Mouse (Mus musculus) liver, embryonic 18 days (tissue): ENCODE results near the gene Igf1r. TPM values are rescaled to one million over a fixed set of nuclear protein-coding genes. Genes with fewer than 3 reads are reported as not detected.

Experiments
- polyA plus RNA-seq: library from polyadenylated mRNA; depleted of rRNA; stranded (reverse); fragments of >200 nt; gene quantifications from 2 replicates; pipeline ENCODE4 v1.2.3, GENCODE M21; 2012; rRNA removed

Gene Igf1r
- 1.7 and 2.5 TPM in 2 replicates for polyA plus RNA-seq

DNA sequence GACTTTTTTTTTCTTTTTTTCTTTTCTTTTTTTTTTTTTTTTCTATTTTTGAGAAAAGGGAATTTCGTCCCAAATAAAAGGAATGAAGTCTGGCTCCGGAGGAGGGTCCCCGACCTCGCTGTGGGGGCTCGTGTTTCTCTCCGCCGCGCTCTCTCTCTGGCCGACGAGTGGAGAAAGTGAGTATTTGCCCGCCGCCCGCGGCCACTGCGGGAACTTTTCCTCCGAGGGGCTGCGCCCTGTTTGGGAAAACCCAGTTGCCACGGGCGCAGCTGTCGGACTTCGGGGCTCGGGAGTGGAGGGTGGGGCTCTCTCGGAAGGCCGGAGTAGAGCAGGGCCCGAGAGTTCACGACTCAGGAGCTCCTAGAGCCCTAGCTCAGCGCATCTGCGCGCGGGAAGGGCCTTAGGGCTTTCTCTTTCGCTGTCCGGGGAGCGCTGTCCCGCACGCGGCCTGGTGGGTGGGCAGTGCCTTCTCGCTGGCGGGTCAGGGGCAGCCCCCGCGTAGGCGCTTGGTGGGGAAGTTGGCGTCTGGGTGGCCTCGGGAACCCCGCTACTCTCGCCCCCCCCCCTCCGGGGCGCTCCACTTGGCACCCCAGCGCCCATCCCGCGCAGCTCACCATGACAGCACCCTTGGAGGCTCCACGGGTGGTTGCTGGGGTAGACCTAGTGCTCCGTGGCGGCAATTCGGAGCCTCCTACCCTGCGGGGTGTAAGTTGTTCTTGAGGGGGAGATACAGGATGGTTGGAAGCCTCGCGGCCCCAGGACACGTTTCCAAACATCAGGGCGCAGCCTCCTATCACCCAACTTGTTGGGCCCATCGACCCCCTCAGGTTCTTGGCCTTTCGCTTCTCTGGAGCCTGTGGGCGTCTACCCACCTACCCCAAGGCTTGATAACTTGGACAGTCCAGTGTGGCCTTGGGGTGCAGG is at the start of gene Igf1r:
Igf1r (plus strand) TSS at position 51 of the 924 bp plus-strand sequence.

DNA sequence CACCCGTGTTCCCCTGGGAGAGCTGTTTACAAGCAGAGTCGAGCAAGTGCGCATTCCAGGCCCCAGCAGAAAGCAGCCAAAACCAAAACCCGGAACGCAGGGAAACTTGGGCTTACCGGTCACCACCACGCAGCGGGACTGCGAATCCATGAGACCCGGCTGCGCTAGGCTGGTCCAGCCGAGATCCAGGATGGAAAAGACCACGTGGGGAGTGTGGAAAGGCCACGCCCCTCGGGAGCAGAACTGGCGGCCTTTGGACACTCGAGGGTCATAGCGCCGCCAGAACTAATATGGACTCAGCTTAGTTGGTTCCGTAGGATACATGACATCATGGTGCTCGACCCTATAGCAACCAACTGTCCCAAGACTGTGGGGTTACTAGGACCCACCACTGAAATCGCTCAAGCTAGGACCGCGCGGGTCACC is 311.4 kb downstream of the Igf1r start, which contains the start of gene Pgpep1l:
Pgpep1l (minus strand) TSS at position 206 of the 426 bp plus-strand sequence.

DNA sequence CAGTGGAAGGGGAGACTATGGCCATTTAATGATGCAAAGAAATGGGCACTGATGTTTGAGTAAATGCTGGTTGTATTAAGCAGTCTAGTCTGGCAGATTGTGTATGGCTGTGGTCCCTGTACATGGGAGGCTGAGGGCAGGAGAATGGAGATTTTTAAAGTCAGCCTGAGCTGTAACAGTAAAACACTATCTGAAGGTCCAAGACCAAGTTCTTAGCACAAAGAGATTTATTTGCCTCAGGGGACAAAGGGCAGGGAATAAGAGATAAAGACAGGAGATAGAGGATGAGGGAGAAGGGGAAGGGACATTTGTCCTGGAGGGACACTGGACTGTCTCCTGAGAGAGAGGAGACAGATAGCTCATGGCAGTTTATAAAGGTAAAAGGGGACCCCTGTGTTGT is 320.9 kb downstream of the Igf1r start, which contains the start of gene Fam169b:
Fam169b (plus strand) TSS at position 325 of the 400 bp plus-strand sequence.

Other genes starting within 250 kb of the Igf1r start
- 0.04 and 0.05 TPM in 2 replicates for gene Synm, start 193.1 kb upstream of the Igf1r start, polyA plus RNA-seq